Mouse (Mus musculus): ENCODE measurements at regions not wholly inside any gene's neighbourhood (a gene's known extent, or its start where the extent isn't known, plus 50 kb on each side); places are given as distances from the start of the nearest gene placed in this dataset.
A peak's percentile ranks its signal among the peaks of the same experiment; 100 is the strongest.

DNA sequence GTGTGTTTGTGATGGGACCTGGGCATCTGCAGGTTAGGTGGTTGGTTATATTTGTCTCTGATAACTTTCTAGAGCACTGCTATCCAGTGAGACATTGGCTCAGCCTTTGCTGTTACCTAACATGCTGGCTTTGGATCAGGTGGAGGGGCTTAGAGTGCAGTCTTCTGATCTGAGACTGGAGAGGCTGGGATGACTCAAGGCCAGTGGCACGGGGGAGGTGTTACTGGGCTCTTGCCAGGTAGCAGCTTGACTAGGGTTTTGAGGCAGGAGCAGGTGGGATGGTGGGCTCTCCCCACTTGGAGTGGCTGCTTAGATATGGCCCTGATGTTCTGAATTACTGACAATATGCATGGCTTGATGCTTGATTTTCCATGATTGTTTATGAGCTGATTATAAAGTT lies 236.0 kb downstream of the Zfp704 start:
- ATAC-seq (ENCODE audit: low FRiP score), result no peak
- Histone ChIP-seq H3K4me3 (replicated peaks) (no peak overlapping the region), H3K9me3 (replicated peaks) (0 out of 2 replicates have a peak, but pooled peaks cover 4% of the 10 kb centered on the region), H3K9ac (replicated peaks) (no peak overlapping the region), H3K27ac (replicated peaks) (no peak overlapping the region), H3K4me1 (no peaks in the 10 kb centered on the region), H3K36me3 (no peaks in the 10 kb centered on the region), H3K4me2 (no peak overlapping the region), H3K27me3 (replicated peaks) (no peaks in the 10 kb centered on the region)
- 80% methylated on average over 1 of the region's 1 CpGs for WGBS

DNA sequence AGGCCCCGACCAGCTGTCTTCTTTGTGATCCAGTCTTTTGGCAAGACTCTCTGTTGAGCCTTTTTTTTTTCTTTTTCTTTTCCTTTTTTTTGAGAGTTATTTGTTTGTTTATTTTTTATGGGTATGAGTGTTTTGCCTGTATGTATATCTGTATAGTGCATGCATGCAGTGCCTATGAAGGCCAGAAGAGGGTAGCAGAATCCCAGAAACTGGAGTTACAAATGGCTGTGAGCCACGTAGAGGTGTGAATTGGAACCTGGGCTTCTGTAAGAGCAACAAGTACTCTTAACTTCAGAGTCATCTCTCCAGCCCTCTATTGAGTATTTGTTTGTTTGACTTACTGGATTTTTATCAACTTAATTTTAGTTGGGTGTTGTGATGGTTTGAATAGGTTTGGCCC lies 239.8 kb downstream of the Zfp704 start:
- Histone ChIP-seq H3K27me3 (replicated peaks) (no peaks in the 10 kb centered on the region), H3K4me1 (no peaks in the 10 kb centered on the region), H3K9me3 (replicated peaks) (0 out of 2 replicates have a peak, but pooled peaks cover 4% of the 10 kb centered on the region), H3K36me3 (no peaks in the 10 kb centered on the region), H3K4me3 (replicated peaks) (no peak overlapping the region), H3K27ac (replicated peaks) (no peak overlapping the region), H3K4me2 (no peak overlapping the region), H3K9ac (replicated peaks) (no peak overlapping the region)
- ATAC-seq (ENCODE audit: low FRiP score), result no peak
- 83% methylated on average over 2 of the region's 2 CpGs for WGBS

DNA sequence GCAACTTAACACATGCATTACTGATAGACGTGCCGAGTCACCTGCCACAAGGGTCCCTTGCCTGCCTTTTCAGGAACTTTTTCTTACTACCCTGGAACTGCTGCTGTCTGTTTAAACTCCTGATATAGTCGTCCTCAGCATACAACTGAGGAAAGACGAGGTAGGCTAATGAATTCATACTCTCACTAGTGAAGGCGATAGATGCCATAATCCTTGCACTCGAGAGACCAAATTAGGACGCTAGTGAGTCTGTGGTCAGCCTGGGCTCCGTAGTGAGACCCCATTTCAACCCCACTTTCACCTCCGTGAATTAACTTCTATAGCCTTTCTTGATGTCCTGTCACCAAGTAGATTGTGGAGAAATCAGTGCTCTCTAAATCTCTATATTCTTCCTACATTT lies 244.1 kb downstream of the Zfp704 start:
- no peak overlapping the region for H3K4me2 ChIP-seq
- H3K27me3 ChIP-seq (replicated peaks), result no peaks in the 10 kb centered on the region
- 85% methylated on average over 9 of the region's 9 CpGs for WGBS
- no peaks in the 10 kb centered on the region for H3K36me3 ChIP-seq
- no peak overlapping the region for H3K4me3 ChIP-seq (replicated peaks)
- H3K27ac ChIP-seq (replicated peaks), result no peak overlapping the region
- no peak for ATAC-seq (ENCODE audit: low FRiP score)
- no peaks in the 10 kb centered on the region for H3K4me1 ChIP-seq
- no peak overlapping the region for H3K9ac ChIP-seq (replicated peaks)
- 0 out of 2 replicates have a peak, but pooled peaks cover 4% of the 10 kb centered on the region for H3K9me3 ChIP-seq (replicated peaks)

DNA sequence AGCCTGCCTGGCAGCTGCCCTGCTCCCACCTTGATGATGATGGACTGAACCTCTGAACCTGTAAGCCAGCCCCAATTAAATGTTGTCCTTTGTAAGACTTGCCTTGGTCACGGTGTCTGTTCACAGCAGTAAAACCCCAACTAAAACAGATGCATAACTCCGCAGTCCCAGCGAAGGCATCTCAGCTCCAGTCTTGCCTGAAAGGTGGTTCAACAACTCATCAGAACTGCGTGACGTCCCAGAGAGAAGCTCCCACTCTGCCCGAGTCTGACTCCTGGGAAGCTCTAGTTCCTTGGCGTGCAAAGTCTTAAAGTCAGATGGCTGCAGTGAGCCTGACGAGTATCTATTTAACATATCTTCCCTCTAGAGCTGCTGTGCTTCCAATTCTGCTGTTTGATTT lies 250.7 kb downstream of the Zfp704 start:
- no peak for ATAC-seq (ENCODE audit: low FRiP score)
- H3K27me3 ChIP-seq (replicated peaks), result no peaks in the 10 kb centered on the region
- H3K27ac ChIP-seq (replicated peaks), result no peak overlapping the region
- no peaks in the 10 kb centered on the region for H3K4me1 ChIP-seq
- no peak overlapping the region for H3K4me3 ChIP-seq (replicated peaks)
- WGBS, result 95% methylated on average over 8 of the region's 8 CpGs
- H3K36me3 ChIP-seq, result no peaks in the 10 kb centered on the region
- H3K4me2 ChIP-seq, result no peak overlapping the region
- no peaks in the 10 kb centered on the region for H3K9me3 ChIP-seq (replicated peaks)
- no peak overlapping the region for H3K9ac ChIP-seq (replicated peaks)

DNA sequence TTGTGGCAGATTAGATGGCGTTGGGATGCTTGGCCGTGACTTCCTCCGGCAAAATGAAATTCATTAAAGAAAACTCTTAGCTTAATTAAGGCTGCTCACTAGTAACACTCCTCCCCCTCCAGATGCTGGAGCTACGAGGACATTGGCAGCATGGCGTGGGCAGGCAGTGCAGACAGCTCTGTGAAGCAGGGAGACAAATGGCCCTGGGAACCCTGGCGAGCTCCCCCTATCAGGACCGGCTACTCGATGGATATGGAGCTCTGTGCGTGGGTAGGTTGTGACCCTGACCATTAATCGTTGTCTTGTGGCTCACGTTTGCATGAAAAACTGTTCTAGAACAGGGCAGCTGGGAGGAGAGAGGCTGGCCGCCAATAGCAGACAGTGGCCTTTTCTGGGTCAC lies 251.8 kb downstream of the Zfp704 start:
- no peak overlapping the region for H3K4me2 ChIP-seq
- no peak; the same call in 1 of the 2 replicates for ATAC-seq (ENCODE audit: low FRiP score)
- no peaks in the 10 kb centered on the region for H3K27me3 ChIP-seq (replicated peaks)
- H3K9me3 ChIP-seq (replicated peaks), result no peaks in the 10 kb centered on the region
- H3K9ac ChIP-seq (replicated peaks), result no peak overlapping the region
- no peaks in the 10 kb centered on the region for H3K36me3 ChIP-seq
- no peak overlapping the region for H3K27ac ChIP-seq (replicated peaks)
- no peak overlapping the region for H3K4me3 ChIP-seq (replicated peaks)
- WGBS, result 31% methylated on average over 12 of the region's 12 CpGs
- no peaks in the 10 kb centered on the region for H3K4me1 ChIP-seq

DNA sequence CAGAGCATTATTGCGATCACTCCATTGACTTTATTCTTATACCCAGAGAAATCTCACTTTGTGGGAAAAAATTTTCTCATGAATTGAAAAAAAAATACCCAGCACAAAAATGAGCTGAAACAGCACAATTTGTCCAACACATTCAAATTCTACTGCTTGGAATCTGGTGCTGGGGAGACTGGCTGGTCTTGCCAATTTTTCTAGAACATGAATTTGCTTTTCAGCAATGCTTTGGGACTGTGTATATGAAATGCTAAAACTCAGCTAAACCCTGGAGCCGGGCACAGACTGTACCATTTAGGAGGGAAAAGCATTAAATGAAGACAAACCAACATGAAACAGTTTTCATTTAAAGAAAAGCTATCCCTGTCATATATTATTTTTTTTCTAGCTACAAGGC lies 252.2 kb downstream of the Zfp704 start:
- Histone ChIP-seq H3K9me3 (replicated peaks) (no peaks in the 10 kb centered on the region), H3K36me3 (no peaks in the 10 kb centered on the region), H3K4me2 (no peak overlapping the region), H3K4me3 (replicated peaks) (no peak overlapping the region), H3K4me1 (no peaks in the 10 kb centered on the region), H3K9ac (replicated peaks) (no peak overlapping the region), H3K27ac (replicated peaks) (no peak overlapping the region), H3K27me3 (replicated peaks) (no peaks in the 10 kb centered on the region)
- no peak for ATAC-seq (ENCODE audit: low FRiP score)
- 85% methylated on average over 2 of the region's 2 CpGs for WGBS

DNA sequence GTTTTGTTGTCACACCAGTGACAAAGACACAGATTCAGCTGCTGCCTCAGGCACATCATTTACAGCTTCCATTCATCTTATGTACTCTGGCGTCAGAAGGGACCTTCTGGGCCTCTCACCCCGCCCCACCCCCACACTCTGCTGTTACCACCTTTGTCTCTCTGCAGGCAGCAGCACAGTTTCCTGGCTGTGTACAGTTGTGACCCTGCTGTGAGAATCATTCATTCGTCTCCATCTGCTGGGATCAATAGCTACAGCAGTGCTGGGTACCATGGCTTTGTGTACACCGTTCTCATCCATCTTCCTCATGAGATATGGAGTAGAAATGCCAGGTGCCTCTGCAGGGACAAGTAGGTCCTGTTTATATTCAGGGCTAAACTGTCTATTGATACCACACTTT lies 254.0 kb downstream of the Zfp704 start:
- ATAC-seq (ENCODE audit: low FRiP score), result no peak
- Histone ChIP-seq H3K4me2 (no peak overlapping the region), H3K4me1 (no peaks in the 10 kb centered on the region), H3K9ac (replicated peaks) (no peak overlapping the region), H3K27ac (replicated peaks) (no peak overlapping the region), H3K9me3 (replicated peaks) (no peaks in the 10 kb centered on the region), H3K36me3 (no peaks in the 10 kb centered on the region), H3K4me3 (replicated peaks) (no peak overlapping the region), H3K27me3 (replicated peaks) (0 out of 2 replicates have a peak, but pooled peaks cover 5% of the 10 kb centered on the region)
- 34% methylated on average over 4 of the region's 4 CpGs for WGBS

DNA sequence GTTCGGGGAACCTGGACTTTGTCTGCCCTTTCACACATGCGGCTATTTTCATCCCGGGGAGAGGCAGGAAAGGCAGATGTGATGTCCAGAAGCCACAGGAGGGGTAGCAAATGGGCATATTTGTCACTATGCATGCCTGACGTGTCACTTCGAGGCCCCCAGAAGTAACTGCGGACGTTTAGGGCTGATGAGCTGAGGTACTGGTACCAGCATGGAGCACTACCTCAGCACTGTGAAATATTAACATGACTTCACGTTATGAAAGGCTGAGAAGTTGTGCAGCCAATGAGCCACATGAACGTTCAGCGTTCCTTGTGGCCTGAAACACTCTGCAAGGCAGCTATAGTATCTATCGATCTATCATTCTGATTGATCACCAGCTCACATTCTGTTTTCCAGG lies 255.1 kb downstream of the Zfp704 start:
- Histone ChIP-seq H3K36me3 (no peaks in the 10 kb centered on the region), H3K9me3 (replicated peaks) (no peaks in the 10 kb centered on the region), H3K4me2 (no peak overlapping the region), H3K27me3 (replicated peaks) (0 out of 2 replicates have a peak, but pooled peaks cover 5% of the 10 kb centered on the region), H3K4me1 (no peaks in the 10 kb centered on the region), H3K9ac (replicated peaks) (no peak overlapping the region), H3K4me3 (replicated peaks) (no peak overlapping the region), H3K27ac (replicated peaks) (no peak overlapping the region)
- 72% methylated on average over 11 of the region's 11 CpGs for WGBS
- no peak for ATAC-seq (ENCODE audit: low FRiP score)

DNA sequence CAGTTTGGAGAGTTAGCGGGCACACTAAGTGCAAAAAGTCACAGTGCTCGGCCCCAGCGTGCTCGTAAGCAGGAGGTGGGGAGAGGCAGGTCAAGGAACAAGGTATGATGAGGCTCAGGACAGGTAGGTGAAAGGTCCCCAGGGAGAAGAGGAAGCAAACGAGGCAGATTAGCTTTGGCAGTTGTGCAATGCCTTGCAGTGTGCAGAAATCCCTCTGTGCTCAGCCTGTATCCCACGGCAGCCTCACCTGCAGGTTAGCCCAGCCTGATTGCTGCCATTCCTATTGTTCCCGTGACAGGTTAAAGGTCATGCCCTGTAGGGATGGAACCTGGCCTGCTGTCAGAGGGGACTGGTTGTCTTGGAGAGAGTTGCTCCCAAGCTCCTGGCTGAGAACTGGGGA lies 257.6 kb downstream of the Zfp704 start:
- ATAC-seq (ENCODE audit: low FRiP score), result no peak
- 52% methylated on average over 7 of the region's 7 CpGs for WGBS
- H3K36me3 ChIP-seq, result no peaks in the 10 kb centered on the region

DNA sequence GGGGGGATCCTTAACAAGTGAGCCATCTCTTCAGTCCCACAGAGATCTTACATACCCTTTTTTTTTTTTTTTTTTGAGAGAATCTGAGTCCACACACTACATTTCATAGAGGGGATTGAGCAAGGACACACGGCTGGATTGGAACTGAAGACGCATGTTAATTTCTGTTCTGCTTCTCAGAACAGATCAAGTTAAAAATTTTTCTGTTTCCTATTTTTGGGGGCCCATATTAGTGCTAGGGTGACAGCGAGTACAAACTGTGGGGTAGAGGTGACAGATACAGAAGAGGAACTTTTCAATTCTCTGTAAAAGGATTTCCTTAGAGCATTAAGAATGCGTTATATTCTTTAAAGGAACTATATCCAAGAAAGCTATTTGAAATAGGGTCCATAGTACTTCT lies 260.1 kb downstream of the Zfp704 start:
- no peak for ATAC-seq (ENCODE audit: low FRiP score)
- 92% methylated on average over 4 of the region's 4 CpGs for WGBS
- no peak overlapping the region for H3K9ac ChIP-seq (replicated peaks)

More for the DNA sequence above, 257.6 kb downstream of the Zfp704 start:
- H3K27me3 ChIP-seq (replicated peaks), result 0 out of 2 replicates have a peak, but pooled peaks cover 11% of the 10 kb centered on the region
- no peak overlapping the region for H3K4me2 ChIP-seq
- H3K9ac ChIP-seq (replicated peaks), result no peak overlapping the region
- peaks cover 5% of the 10 kb centered on the region for H3K4me1 ChIP-seq
- H3K9me3 ChIP-seq (replicated peaks), result no peaks in the 10 kb centered on the region
- H3K27ac ChIP-seq (replicated peaks), result no peak overlapping the region
- H3K4me3 ChIP-seq (replicated peaks), result no peak overlapping the region

DNA sequence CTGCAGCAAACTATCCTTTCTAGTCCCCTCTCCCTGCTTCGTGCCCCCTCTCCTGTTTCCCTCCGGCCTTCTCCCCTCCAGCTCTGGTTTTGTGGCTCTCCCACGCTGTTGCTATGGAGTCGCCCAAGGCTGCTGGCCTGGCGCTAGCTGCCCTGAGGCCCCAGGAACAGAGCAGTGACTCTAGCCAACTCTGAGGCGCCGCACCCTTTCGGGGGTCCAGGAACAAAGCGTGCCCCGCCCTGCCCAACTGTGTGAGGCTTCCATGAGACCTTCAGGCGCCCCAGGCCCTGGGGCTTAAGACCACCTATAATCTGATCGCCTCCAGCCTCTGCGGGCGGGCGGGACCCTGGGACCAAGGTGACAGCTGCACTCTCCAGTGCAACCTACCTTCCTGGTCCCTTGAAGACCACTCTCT lies 262.4 kb downstream of the Zfp704 start:
- H3K4me1 ChIP-seq, result peaks cover 20% of the 10 kb centered on the region
- WGBS, result 6% methylated on average over 15 of the region's 15 CpGs
- H3K36me3 ChIP-seq, result no peaks in the 10 kb centered on the region
- H3K4me3 ChIP-seq (replicated peaks), result peak overlapping the region; percentile 51
- peak overlapping the region; percentile 47 for H3K9ac ChIP-seq (replicated peaks)
- no peaks in the 10 kb centered on the region for H3K9me3 ChIP-seq (replicated peaks)
- H3K4me2 ChIP-seq, result peak overlapping the region; percentile 99
- H3K27me3 ChIP-seq (replicated peaks), result peaks cover 23% of the 10 kb centered on the region; the same call in 1 of the 2 replicates
- H3K27ac ChIP-seq (replicated peaks), result no peak overlapping the region
- peak; percentile 84 for ATAC-seq (ENCODE audit: low FRiP score)

More for the DNA sequence above, 260.1 kb downstream of the Zfp704 start:
- Histone ChIP-seq H3K4me3 (replicated peaks) (no peak overlapping the region), H3K36me3 (no peaks in the 10 kb centered on the region), H3K27ac (replicated peaks) (no peak overlapping the region), H3K9me3 (replicated peaks) (no peaks in the 10 kb centered on the region), H3K27me3 (replicated peaks) (peaks cover 19% of the 10 kb centered on the region; the same call in 1 of the 2 replicates), H3K4me1 (peaks cover 18% of the 10 kb centered on the region), H3K4me2 (no peak overlapping the region)

DNA sequence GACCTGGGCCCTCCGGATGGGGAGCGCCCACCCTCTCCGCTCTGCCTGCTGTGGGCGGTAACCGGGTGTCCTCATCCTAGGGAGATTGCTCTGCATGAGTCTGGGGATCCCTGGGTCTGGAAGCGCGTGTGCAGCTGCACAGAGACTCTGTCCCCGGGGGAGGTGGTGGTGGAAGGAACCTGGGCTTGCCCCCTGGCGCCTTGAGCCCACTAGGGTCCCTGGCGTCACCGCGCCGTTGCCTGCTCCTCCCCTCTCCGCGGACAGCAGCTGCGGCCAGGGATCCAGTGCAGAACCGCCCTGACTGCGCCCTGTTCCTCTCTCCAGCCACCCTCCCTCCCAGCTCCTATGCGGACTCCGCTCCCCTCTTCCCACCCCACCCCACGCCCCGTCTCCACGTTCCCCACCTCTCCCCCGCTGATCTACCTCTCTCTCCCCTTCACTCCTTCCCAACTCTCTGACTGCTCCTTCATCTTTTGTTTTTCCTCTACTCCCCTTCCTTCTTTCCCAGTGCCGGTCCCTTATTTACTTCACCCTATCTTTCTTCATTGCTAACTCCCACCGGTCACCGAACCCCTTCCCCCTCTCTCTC lies 262.9 kb downstream of the Zfp704 start:
- Histone ChIP-seq H3K27ac (replicated peaks) (peak overlapping the region; percentile 46), H3K4me2 (peak overlapping the region; percentile 99), H3K9me3 (replicated peaks) (no peaks in the 10 kb centered on the region), H3K4me1 (peaks cover 20% of the 10 kb centered on the region), H3K4me3 (replicated peaks) (peak overlapping the region; percentile 51), H3K36me3 (no peaks in the 10 kb centered on the region), H3K27me3 (replicated peaks) (peaks cover 18% of the 10 kb centered on the region; the same call in 1 of the 2 replicates), H3K9ac (replicated peaks) (peak overlapping the region; percentile 47)
- ATAC-seq (ENCODE audit: low FRiP score), result peak; percentile 87
- under 1% methylated on average over 27 of the region's 27 CpGs for WGBS
